Mouse (Mus musculus) midbrain, embryonic 14.5 days (tissue): ENCODE data around the gene Spopl. TPM values are rescaled to one million over a fixed set of nuclear protein-coding genes. Genes with fewer than 3 reads are reported as not detected.
"Not testable (repeated sequence)": the region's sequence is repeated elsewhere in the genome, so short reads cannot be mapped to it uniquely, and the experiment has no call there.

Experiments
- ATAC-seq: fragments of 200-750 bp; cut with Nextera tagmentation; 2 replicates; pipeline ENCODE4 v1.8.0; 2017; ENCODE audit warnings: moderate number of reproducible peaks, moderate library complexity; ENCODE audit not compliant: low FRiP score, low TSS enrichment
- DNase-seq: peaks from one replicate; pipeline ENCODE4 v3.0.0-alpha.2; 2015
- H3K27ac ChIP-seq: fragments of 300-500 bp; sonication (generic); replicated peaks from 2 replicates; pipeline ENCODE4 v1.5.1; 2014; ENCODE audit warnings: mild to moderate bottlenecking, low read depth, low read length, moderate library complexity
- H3K27me3 ChIP-seq: fragments of 300-500 bp; sonication (generic); 2 replicates; pipeline ENCODE4 v1.6.1; 2014; ENCODE audit warnings: low read length, control low read depth, mixed read lengths; ENCODE audit not compliant: control insufficient read depth, insufficient read depth
- H3K36me3 ChIP-seq: fragments of 300-500 bp; sonication (generic); 2 replicates; pipeline ENCODE4 v1.6.1; 2014; ENCODE audit warnings: low read length, control low read depth; ENCODE audit not compliant: control insufficient read depth, insufficient read depth
- H3K4me1 ChIP-seq: fragments of 300-500 bp; sonication (generic); 2 replicates; pipeline ENCODE4 v1.6.1; 2014; ENCODE audit warnings: mild to moderate bottlenecking, antibody characterized with exemption, low read length, control low read depth; ENCODE audit not compliant: control insufficient read depth, insufficient read depth
- H3K4me2 ChIP-seq: fragments of 300-500 bp; sonication (generic); 2 replicates; pipeline ENCODE4 v1.6.1; 2014; ENCODE audit warnings: mild to moderate bottlenecking, low read length, moderate library complexity
- H3K4me3 ChIP-seq: fragments of 300-500 bp; sonication (generic); replicated peaks from 2 replicates; pipeline ENCODE4 v1.5.1; 2014; ENCODE audit warnings: low read depth, low read length
- H3K9ac ChIP-seq: fragments of 300-500 bp; sonication (generic); replicated peaks from 2 replicates; pipeline ENCODE4 v1.6.1; 2014; ENCODE audit warnings: mild to moderate bottlenecking, low read length, moderate library complexity
- H3K9me3 ChIP-seq: fragments of 300-500 bp; sonication (generic); 2 replicates; pipeline ENCODE4 v1.6.1; 2016; ENCODE audit warnings: low read length, control low read depth, mixed read lengths; ENCODE audit not compliant: control insufficient read depth
- WGBS: fragments of 180-500 bp; shearing (Covaris S2); extraction: QIAGEN DNeasy Blood & Tissue Kit; methylation state at CpG from one replicate; pipeline ENCODE4 v1.1.7; 2014; 5-methylcytosine and 5-hydroxymethylcytosine counted together
- polyA plus RNA-seq: library from polyadenylated mRNA; unstranded; fragments of >200 nt; fragmentation: Nextera tagmentation; extraction: Ambion mirVana; gene quantifications from 2 replicates; pipeline ENCODE4 v1.2.1, GENCODE M21; 2014

The Spopl gene
- polyA plus RNA-seq, 1 experiment from 2014 or later = 9.2 TPM

- no peak for ATAC-seq
- no peaks in the 10 kb centered on the region for H3K36me3 ChIP-seq
- H3K4me3 ChIP-seq = no peak overlapping the region
- WGBS = 96% methylated on average over 3 of the region's 3 CpGs
- H3K9ac ChIP-seq = no peak overlapping the region
- H3K4me1 ChIP-seq = no peaks in the 10 kb centered on the region
- H3K9me3 ChIP-seq = no peaks in the 10 kb centered on the region
- DNase-seq = no peak
- no peaks in the 10 kb centered on the region for H3K27me3 ChIP-seq
- H3K4me2 ChIP-seq = no peak overlapping the region
- H3K27ac ChIP-seq = no peak overlapping the region
These were observed 9.0 kb downstream of the Spopl start for GRCm38 (mm10) chr2:23562898-23563297.

- Histone ChIP-seq H3K36me3 (no peaks in the 10 kb centered on the region), H3K9ac (no peak overlapping the region), H3K27ac (no peak overlapping the region), H3K4me3 (no peak overlapping the region), H3K27me3 (no peaks in the 10 kb centered on the region), H3K4me1 (no peaks in the 10 kb centered on the region), H3K9me3 (no peaks in the 10 kb centered on the region), H3K4me2 (no peak overlapping the region)
- DNase-seq (no peak), ATAC-seq (no peak)
- 86% methylated on average over 2 of the region's 2 CpGs for WGBS
These were observed 12.7 kb downstream of the Spopl start for GRCm38 (mm10) chr2:23559186-23559585.

DNA sequence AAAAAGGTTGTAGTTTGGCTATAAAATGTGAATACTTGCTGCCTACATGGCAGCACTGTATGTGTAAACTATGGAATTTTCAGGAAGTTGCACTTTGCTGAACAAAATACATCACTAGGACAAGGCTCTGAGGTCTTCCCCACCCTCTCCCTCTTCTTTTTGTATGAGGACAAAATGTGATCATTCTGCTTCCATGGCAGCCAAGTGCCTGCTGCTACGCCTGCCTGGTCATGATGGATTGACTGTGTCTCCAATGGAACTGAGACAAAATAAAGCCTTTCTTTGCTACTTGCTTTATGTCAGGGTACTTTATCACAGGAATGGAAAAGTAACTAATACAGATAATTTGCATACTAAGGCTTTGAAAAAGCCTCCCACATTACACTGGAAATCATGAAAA lies 20.7 kb downstream of the Spopl start:
- Histone ChIP-seq H3K4me1 (no peaks in the 10 kb centered on the region), H3K27ac (no peak overlapping the region), H3K4me2 (no peak overlapping the region), H3K36me3 (no peaks in the 10 kb centered on the region), H3K9me3 (no peaks in the 10 kb centered on the region), H3K9ac (no peak overlapping the region), H3K4me3 (no peak overlapping the region), H3K27me3 (no peaks in the 10 kb centered on the region)
- ATAC-seq (no peak), DNase-seq (no peak)
- whole genome bisulfite sequencing = 67% methylated on average over 1 of the region's 1 CpGs

- Histone ChIP-seq H3K4me2 (no peak overlapping the region), H3K36me3 (no peaks in the 10 kb centered on the region), H3K9me3 (no peaks in the 10 kb centered on the region), H3K27ac (no peak overlapping the region), H3K9ac (no peak overlapping the region), H3K4me1 (no peaks in the 10 kb centered on the region), H3K27me3 (no peaks in the 10 kb centered on the region), H3K4me3 (no peak overlapping the region)
- ATAC-seq (no peak), DNase-seq (no peak)
- WGBS = 97% methylated on average over 1 of the region's 1 CpGs
These were observed 24.7 kb downstream of the Spopl start for GRCm38 (mm10) chr2:23547220-23547619.

DNA sequence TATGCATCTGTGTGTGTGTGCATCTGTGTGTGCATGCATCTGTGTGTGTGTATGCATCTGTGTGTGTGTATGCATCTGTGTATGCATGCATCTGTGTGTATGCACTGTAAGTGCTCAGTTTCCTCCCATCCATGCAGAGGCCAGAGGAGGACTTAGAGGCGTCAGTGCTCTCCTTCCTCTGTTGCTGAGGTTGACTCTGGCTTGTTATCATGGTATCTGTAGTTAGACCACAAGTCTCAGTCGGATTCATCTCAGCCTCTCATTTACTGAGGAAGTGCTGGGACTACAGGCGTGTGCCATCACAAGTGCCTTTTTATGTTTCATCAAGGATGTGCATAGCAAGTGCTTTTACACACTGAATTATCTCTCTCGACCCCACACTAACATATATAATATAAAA lies 31.9 kb downstream of the Spopl start:
- Histone ChIP-seq H3K36me3 (peaks cover 3% of the 10 kb centered on the region; the same call in 1 of the 2 replicates), H3K27me3 (no peaks in the 10 kb centered on the region), H3K4me2 (no peak overlapping the region), H3K9ac (no peak overlapping the region), H3K27ac (no peak overlapping the region), H3K9me3 (no peaks in the 10 kb centered on the region), H3K4me3 (no peak overlapping the region), H3K4me1 (no peaks in the 10 kb centered on the region)
- no peak for DNase-seq
- ATAC-seq = no peak
- 93% methylated on average over 4 of the region's 4 CpGs for WGBS

DNA sequence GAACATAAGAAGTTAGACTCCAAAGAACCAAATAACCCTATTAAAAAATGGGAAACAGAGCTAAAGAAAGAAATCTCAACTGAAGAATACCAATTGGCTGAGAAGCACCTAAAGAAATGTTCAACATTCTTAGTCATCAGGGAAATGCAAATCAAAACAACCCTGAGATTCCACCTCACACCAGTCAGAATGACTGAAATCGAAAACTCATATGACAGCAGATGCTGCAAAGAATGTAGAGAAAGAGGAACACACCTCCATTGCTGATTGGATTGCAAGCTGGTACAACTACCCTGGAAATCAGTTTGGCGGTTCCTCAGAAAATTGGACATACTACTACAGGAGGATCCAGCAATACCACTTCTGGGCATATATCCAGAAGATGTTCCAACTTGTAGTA lies 44.2 kb downstream of the Spopl start:
- H3K9ac ChIP-seq, H3K27me3 ChIP-seq, H3K4me2 ChIP-seq, H3K4me3 ChIP-seq, H3K9me3 ChIP-seq, ATAC-seq, H3K4me1 ChIP-seq, H3K27ac ChIP-seq, DNase-seq: not testable (repeated sequence)
- 98% methylated on average over 2 of the region's 2 CpGs for WGBS
- peaks cover 19% of the 10 kb centered on the region for H3K36me3 ChIP-seq

GRCm38 (mm10) chr2:23505141-23505540 lies 66.8 kb downstream of the Spopl start:
- no peak overlapping the region for H3K4me3 ChIP-seq
- ATAC-seq = no peak
- H3K9me3 ChIP-seq = no peaks in the 10 kb centered on the region
- H3K4me2 ChIP-seq = no peak overlapping the region
- DNase-seq = no peak
- no peaks in the 10 kb centered on the region for H3K27me3 ChIP-seq
- H3K4me1 ChIP-seq = no peaks in the 10 kb centered on the region
- H3K27ac ChIP-seq = no peak overlapping the region
- WGBS = 96% methylated on average over 3 of the region's 3 CpGs
- no peak overlapping the region for H3K9ac ChIP-seq
- peaks cover 8% of the 10 kb centered on the region; the same call in 1 of the 2 replicates for H3K36me3 ChIP-seq

DNA sequence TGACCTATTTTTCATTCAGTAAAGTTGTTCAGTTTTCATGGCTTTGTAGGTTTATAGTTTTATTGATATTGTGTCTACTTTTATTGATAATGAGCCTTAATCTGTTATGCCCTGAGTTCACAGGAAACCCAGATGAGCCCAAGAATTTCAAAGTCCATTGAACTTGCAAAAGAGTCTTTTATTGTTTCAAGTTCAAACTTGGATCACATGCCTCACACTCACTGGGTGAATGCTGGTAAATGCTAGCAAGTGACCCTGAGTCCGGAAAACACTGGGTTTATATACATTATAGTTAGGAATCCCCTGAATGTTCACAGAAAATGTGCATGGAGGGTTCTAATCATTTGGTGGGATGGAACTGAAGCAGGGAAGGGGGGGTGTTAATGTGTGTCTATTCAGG lies 90.2 kb downstream of the Spopl start:
- Histone ChIP-seq H3K9ac (no peak overlapping the region), H3K4me2 (no peak overlapping the region), H3K27me3 (no peaks in the 10 kb centered on the region), H3K27ac (no peak overlapping the region), H3K36me3 (no peaks in the 10 kb centered on the region), H3K9me3 (no peaks in the 10 kb centered on the region), H3K4me3 (no peak overlapping the region), H3K4me1 (no peaks in the 10 kb centered on the region)
- no peak for ATAC-seq
- no peak for DNase-seq
- 91% methylated on average over 1 of the region's 1 CpGs for WGBS

- H3K9me3 ChIP-seq = no peaks in the 10 kb centered on the region
- no peaks in the 10 kb centered on the region for H3K4me1 ChIP-seq
- no peaks in the 10 kb centered on the region for H3K27me3 ChIP-seq
- no peak overlapping the region for H3K27ac ChIP-seq
- no peak overlapping the region for H3K4me3 ChIP-seq
- ATAC-seq (no peak), DNase-seq (no peak)
- no peak overlapping the region for H3K9ac ChIP-seq
- H3K36me3 ChIP-seq = no peaks in the 10 kb centered on the region
- WGBS = 93% methylated on average over 1 of the region's 1 CpGs
- no peak overlapping the region for H3K4me2 ChIP-seq
These were observed 104.4 kb downstream of the Spopl start for GRCm38 (mm10) chr2:23467471-23467870.
